8 mouse cellular contexts compared by ENCODE assay signal in the genomic region with DNA sequence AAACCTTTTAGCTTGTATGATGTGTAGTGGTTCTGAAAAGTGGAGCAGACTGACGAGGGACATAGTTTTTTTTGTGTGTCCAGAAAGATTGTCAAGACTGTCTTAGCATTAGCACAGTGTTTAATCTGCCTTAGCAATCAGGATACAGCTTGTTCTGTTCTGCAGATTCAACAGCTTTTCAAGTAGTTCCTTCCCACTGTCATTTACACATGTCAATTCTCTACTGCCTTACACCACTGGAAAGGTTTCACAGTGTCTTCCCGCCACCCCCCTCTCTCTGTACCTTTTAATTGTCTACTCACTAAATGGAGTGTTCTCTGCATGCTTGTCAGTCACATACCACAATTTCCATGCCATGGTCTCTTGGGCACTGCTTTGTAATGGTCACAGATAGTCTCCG. TPM values are rescaled to one million over a fixed set of nuclear protein-coding genes. Genes with fewer than 3 reads are reported as not detected.
DNase-seq lines count a peak whose midpoint lies in the region; ATAC-seq and TF ChIP-seq lines count a peak whose summit lies in the region.

No protein-coding gene starts in this region.

- H3K36me3 ChIP-seq in lung, embryonic 16.5 days (ENCODE audit: control insufficient read depth, insufficient read depth, low read length), result no peaks in the 10 kb centered on the region
- no peaks in the 10 kb centered on the region for H3K36me3 ChIP-seq in intestine, embryonic 16.5 days (ENCODE audit: control insufficient read depth, insufficient read depth, low read length)
- peaks cover 5% of the 10 kb centered on the region for H3K36me3 ChIP-seq in small intestine, adult 2 months (ENCODE audit: control insufficient read depth, insufficient read depth, low read length)

- H3K9ac ChIP-seq in lung, embryonic 16.5 days (ENCODE audit: low read length), result peak overlapping the region; percentile 73
- peak overlapping the region; percentile 83 for H3K9ac ChIP-seq in intestine, embryonic 16.5 days (ENCODE audit: low read depth, low read length)

- no peaks in the 10 kb centered on the region for H3K27me3 ChIP-seq in lung, embryonic 16.5 days (ENCODE audit: control insufficient read depth, insufficient read depth, low read depth, low read length)
- H3K27me3 ChIP-seq in intestine, embryonic 16.5 days (replicated peaks; ENCODE audit: control insufficient read depth, insufficient read depth, low read length), result no peaks in the 10 kb centered on the region
- no peaks in the 10 kb centered on the region for H3K27me3 ChIP-seq in small intestine, adult 2 months (ENCODE audit: control insufficient read depth, insufficient read depth, low read length)

- H3K9me3 ChIP-seq in lung, embryonic 16.5 days (ENCODE audit: control insufficient read depth, low read length), result no peaks in the 10 kb centered on the region
- no peaks in the 10 kb centered on the region for H3K9me3 ChIP-seq in intestine, embryonic 16.5 days (ENCODE audit: control insufficient read depth, low read length)

- peak overlapping the region; percentile 95 for H3K4me2 ChIP-seq in lung, embryonic 16.5 days (ENCODE audit: low read depth, low read length)
- peak overlapping the region; percentile 80 for H3K4me2 ChIP-seq in intestine, embryonic 16.5 days (ENCODE audit: low read depth, low read length)

- H3K4me3 ChIP-seq in lung, embryonic 16.5 days (ENCODE audit: low read length), result peak overlapping the region; percentile 73
- H3K4me3 ChIP-seq in cortical plate, adult 2 months (ENCODE audit: insufficient read depth, low read length), result peak overlapping the region; percentile 47
- peak overlapping the region; percentile 97 for H3K4me3 ChIP-seq in intestine, embryonic 16.5 days (ENCODE audit: low read length)
- peak overlapping the region; percentile 77; the same call in 1 of the 2 replicates for H3K4me3 ChIP-seq in small intestine, adult 2 months (ENCODE audit: low read depth, low read length)

- no peak for TF ChIP-seq CTCF in cortical plate, adult 2 months (IDR thresholded peaks at IDR 0.05; ENCODE audit: extremely low read depth, insufficient read depth, low read length)
- TF ChIP-seq CTCF in small intestine, adult 2 months (IDR thresholded peaks at IDR 0.05; ENCODE audit: extremely low read depth, insufficient read length, insufficient replicate concordance, low read depth, low read length), result no peak

- TF ChIP-seq POLR2A in cortical plate, adult 2 months (IDR thresholded peaks at IDR 0.05; ENCODE audit: extremely low read depth, insufficient read depth, low read length), result no peak
- TF ChIP-seq POLR2A in small intestine, adult 2 months (IDR thresholded peaks at IDR 0.05; ENCODE audit: low read depth, low read length), result no peak

- peaks cover 15% of the 10 kb centered on the region for H3K4me1 ChIP-seq in lung, embryonic 16.5 days (replicated peaks; ENCODE audit: control insufficient read depth, insufficient read depth, low read length)
- no peaks in the 10 kb centered on the region; the same call in 1 of the 2 replicates for H3K4me1 ChIP-seq in cortical plate, adult 2 months (ENCODE audit: control insufficient read depth, insufficient read depth, low read length)
- peaks cover 7% of the 10 kb centered on the region; the same call in 1 of the 2 replicates for H3K4me1 ChIP-seq in intestine, embryonic 16.5 days (ENCODE audit: control insufficient read depth, insufficient read depth, low read length)
- H3K4me1 ChIP-seq in small intestine, adult 2 months (ENCODE audit: control insufficient read depth, insufficient read depth, insufficient read length, low read length), result peaks cover 5% of the 10 kb centered on the region; the same call in 1 of the 2 replicates

- H3K27ac ChIP-seq in lung, embryonic 16.5 days (ENCODE audit: low read length), result no peak overlapping the region
- H3K27ac ChIP-seq in cortical plate, adult 2 months (ENCODE audit: insufficient read depth, low read length), result no peak overlapping the region
- H3K27ac ChIP-seq in intestine, embryonic 16.5 days (ENCODE audit: low read length), result no peak overlapping the region
- H3K27ac ChIP-seq in small intestine, adult 2 months (ENCODE audit: insufficient read depth, low read depth, low read length), result no peak overlapping the region

- ATAC-seq in lung, embryonic 16.5 days (ENCODE audit: low read depth), result no peak
- ATAC-seq in intestine, embryonic 16.5 days, result no peak

- 8% methylated on average over 3 of the region's 3 CpGs for WGBS in lung, embryonic 16.5 days
- WGBS in intestine, embryonic 16.5 days, result 11% methylated on average over 3 of the region's 3 CpGs
- WGBS in small intestine, adult 2 months, result 13% methylated on average over 3 of the region's 3 CpGs

- no peak for DNase-seq in lung, postnatal 14 days
- DNase-seq in cerebellum, adult 9-11 months, result no peak
- no peak for DNase-seq in adrenal gland, postnatal 14 days
- DNase-seq in cerebellum, adult 11-12 months, result no peak

RNA-seq across cellular contexts. Expression of a gene that starts 1.2 kb away (rescaled TPM):
- 5.1 and 5.2 TPM in 2 replicates for polyA plus RNA-seq in lung, embryonic 16.5 days (2015; fragmentation: Nextera tagmentation; extraction: Ambion mirVana)
- 10.3 and 10.8 TPM in 2 replicates for polyA plus RNA-seq in cortical plate, adult 2 months (2012; rRNA removed)
- 10.1 and 11.2 TPM in 2 replicates for polyA plus RNA-seq in intestine, embryonic 16.5 days (2015; fragmentation: Nextera tagmentation; extraction: Ambion mirVana)
- 6.6 and 10.6 TPM in 2 replicates for polyA plus RNA-seq in small intestine, adult 2 months (2012; rRNA removed)
- total RNA-seq in adrenal gland, postnatal 14 days (2021), result 20.4 and 27.4 TPM in 2 replicates

RNA-seq across cellular contexts. Expression of a gene that starts 1.5 kb away (rescaled TPM):
- 29.8 and 31.3 TPM in 2 replicates for polyA plus RNA-seq in lung, embryonic 16.5 days (2015; fragmentation: Nextera tagmentation; extraction: Ambion mirVana)
- 6.4 and 6.7 TPM in 2 replicates for polyA plus RNA-seq in cortical plate, adult 2 months (2012; rRNA removed)
- 22.1 and 26.2 TPM in 2 replicates for polyA plus RNA-seq in intestine, embryonic 16.5 days (2015; fragmentation: Nextera tagmentation; extraction: Ambion mirVana)
- 0.25 and 1.0 TPM in 2 replicates for polyA plus RNA-seq in small intestine, adult 2 months (2012; rRNA removed)
- 32.2 and 34.1 TPM in 2 replicates for total RNA-seq in adrenal gland, postnatal 14 days (2021)

Comparison
In these comparisons a context has a peak if more than half of its experiments do, and no peak if none do; other contexts are left out.
1. H3K4me3 ChIP-seq: peak in every context shown above with its lines; median percentile 97 in intestine, embryonic 16.5 days; 77 in small intestine, adult 2 months; 73 in lung, embryonic 16.5 days; 47 in cortical plate, adult 2 months.